Mouse (Mus musculus) testis, adult 2 months (tissue): ENCODE measurements around the gene Cpsf6.

Experiments
- CTCF ChIP-seq: fragments of 200-500 bp; IDR thresholded peaks from 2 replicates; pipeline ENCODE4 v1.5.1; 2012; ENCODE audit warnings: low read depth, mild to moderate bottlenecking, inconsistent platforms, low read length, moderate library complexity; ENCODE audit not compliant: control insufficient read depth, insufficient read depth, insufficient replicate concordance
- POLR2A ChIP-seq: fragments of 200-500 bp; IDR thresholded peaks from 2 replicates; pipeline ENCODE4 v1.6.1; 2012; ENCODE audit warnings: low read depth, mild to moderate bottlenecking, inconsistent platforms, low read length, moderate library complexity; ENCODE audit not compliant: control insufficient read depth

GRCm38 (mm10) chr10:117385431-117385830 lies 5.6 kb upstream of the Cpsf6 start:
- TF ChIP-seq CTCF (no peak), POLR2A (no peak)
